In genomic region chr9:39871986-39872385, GRCm38 (mm10) we compare ENCODE assay signal across 17 mouse cellular contexts. TPM values are rescaled to one million over a fixed set of nuclear protein-coding genes. Genes with fewer than 3 reads are reported as not detected.
"Had no signal": no experiment of that assay in that cellular context is flagged by ENCODE, and none has a peak within 500 bp of the region (broad histone marks: within the 10 kb centered on the region; RNA-seq: fewer than 3 reads in every experiment).

No protein-coding gene starts in this region.

RNA-seq across cellular contexts. Expression of gene Olfr972, which starts 5.8 kb away (rescaled TPM):
- total RNA-seq: heart, postnatal 10 days; heart, postnatal 14 days; heart, postnatal 25 days; heart, postnatal 36 days; heart, postnatal 4 days; hematopoietic stem cell, adult 5-6 weeks; hindbrain, postnatal 0 days; layer of hippocampus, adult 18-20 months; layer of hippocampus, adult 2 months; layer of hippocampus, adult 8-10 months; layer of hippocampus, postnatal 10 days; layer of hippocampus, postnatal 14 days; layer of hippocampus, postnatal 25 days; layer of hippocampus, postnatal 36 days; left cerebral cortex, adult 18-20 months; left cerebral cortex, adult 2 months; left cerebral cortex, adult 8-10 months had no signal

RNA-seq across cellular contexts. Expression of gene Olfr229, which starts 35.1 kb away (rescaled TPM):
- total RNA-seq: heart, postnatal 10 days; heart, postnatal 14 days; heart, postnatal 25 days; heart, postnatal 36 days; heart, postnatal 4 days; hematopoietic stem cell, adult 5-6 weeks; hindbrain, postnatal 0 days; layer of hippocampus, adult 18-20 months; layer of hippocampus, adult 2 months; layer of hippocampus, adult 8-10 months; layer of hippocampus, postnatal 10 days; layer of hippocampus, postnatal 14 days; layer of hippocampus, postnatal 25 days; layer of hippocampus, postnatal 36 days; left cerebral cortex, adult 18-20 months; left cerebral cortex, adult 2 months; left cerebral cortex, adult 8-10 months had no signal

RNA-seq across cellular contexts. Expression of gene Olfr971, which starts 35.3 kb away (rescaled TPM):
- total RNA-seq: heart, postnatal 10 days; heart, postnatal 14 days; heart, postnatal 25 days; heart, postnatal 36 days; heart, postnatal 4 days; hematopoietic stem cell, adult 5-6 weeks; hindbrain, postnatal 0 days; layer of hippocampus, adult 18-20 months; layer of hippocampus, adult 2 months; layer of hippocampus, adult 8-10 months; layer of hippocampus, postnatal 10 days; layer of hippocampus, postnatal 14 days; layer of hippocampus, postnatal 25 days; layer of hippocampus, postnatal 36 days; left cerebral cortex, adult 18-20 months; left cerebral cortex, adult 2 months; left cerebral cortex, adult 8-10 months had no signal
